Mouse (Mus musculus) B cell, adult 2 months (primary cell): ENCODE results near the gene Gabbr2.

Experiments used
- DNase-seq, 2 experiments: peaks; one replicate each; pipeline ENCODE4 v3.0.0; 2022

The Gabbr2 gene

DNA sequence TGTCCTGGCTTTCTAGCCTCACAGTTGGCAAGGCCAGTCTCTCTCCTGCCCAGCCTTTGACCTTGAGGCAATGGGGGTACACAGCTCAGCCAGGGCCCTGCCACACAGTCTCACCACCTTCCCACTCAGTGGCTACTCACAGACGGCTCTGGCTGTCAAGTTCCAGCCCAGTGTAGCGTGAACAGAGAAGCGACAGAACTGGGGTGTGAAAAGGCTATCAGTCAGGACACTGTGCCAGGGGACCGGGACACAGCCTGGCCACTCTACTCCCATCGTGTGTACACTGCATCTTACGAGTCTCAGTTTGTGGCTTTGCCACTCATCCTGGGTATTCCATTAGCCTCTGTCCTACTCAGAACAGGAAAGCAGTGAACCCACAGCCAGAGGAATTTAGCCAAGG lies 295.2 kb downstream of the Gabbr2 start:
- no peak for DNase-seq

DNA sequence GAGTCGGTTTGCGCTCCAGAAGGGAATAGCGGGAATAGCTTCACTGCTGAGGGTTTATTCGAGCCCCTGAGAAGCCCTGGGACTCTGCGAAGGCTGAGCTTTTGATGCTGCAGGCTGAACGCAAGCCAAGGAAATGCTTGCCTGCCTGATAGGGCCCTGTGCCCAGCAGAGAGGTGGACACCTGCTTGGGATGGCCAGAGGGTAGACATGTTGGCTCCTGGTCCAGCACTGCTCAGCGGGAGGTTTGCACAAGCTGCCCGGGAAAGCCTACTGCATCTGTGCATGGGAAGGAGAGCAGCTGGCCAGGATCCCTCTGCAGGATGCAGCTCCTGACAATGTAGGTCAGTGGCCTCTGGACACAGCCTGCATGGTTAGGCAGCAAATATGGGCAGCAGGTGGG lies 301.1 kb downstream of the Gabbr2 start:
- no peak for DNase-seq

DNA sequence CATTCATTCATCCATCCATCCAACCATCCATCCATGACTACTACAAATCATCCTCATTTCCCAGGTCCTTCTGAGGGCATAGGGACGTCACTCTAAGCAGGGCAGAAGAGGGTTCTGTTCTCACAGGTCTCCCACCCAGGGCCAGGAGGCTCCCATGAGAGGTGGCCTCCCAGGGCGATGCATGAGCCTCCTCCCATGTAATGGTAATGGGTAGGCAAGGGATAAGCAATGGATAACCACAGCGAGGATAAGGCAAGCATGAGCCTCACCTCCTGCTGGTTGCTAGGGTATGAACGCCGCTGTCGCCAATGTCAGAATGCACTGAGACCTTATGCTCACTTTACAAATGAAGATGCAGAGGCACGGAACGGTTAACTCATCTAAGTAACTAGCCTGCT lies 301.7 kb downstream of the Gabbr2 start:
- no peak for DNase-seq

DNA sequence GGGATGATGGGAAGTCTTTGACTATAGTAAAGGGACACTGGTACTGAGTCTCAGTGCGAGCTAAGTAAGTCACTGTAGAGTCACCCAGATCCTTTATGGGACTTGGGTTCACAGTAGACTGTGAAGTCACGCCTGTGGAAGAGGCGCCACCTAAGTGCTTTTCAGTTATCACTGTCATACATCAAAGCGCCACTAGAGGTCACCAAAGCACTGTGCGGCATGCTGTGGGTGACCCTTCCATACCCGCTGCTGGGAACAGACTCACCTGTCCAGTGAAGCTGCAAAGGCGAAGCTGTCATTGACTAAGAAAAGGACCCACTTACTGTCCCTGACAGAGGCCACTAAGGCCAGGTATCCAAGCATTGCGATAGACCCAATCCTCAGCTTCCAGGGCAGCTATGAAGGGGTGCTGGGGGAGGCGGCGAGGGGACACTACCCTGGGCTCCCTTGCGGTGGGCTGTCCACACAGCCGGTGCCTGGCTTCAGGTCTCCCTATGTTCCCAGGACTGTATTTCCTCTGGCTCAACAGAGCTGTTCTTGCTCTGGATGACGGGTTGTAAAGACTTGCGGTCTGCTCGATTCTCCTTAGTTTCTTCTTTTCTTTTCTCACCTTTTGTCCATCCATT lies 302.2 kb downstream of the Gabbr2 start:
- DNase-seq: peak; percentile 80 to 81

DNA sequence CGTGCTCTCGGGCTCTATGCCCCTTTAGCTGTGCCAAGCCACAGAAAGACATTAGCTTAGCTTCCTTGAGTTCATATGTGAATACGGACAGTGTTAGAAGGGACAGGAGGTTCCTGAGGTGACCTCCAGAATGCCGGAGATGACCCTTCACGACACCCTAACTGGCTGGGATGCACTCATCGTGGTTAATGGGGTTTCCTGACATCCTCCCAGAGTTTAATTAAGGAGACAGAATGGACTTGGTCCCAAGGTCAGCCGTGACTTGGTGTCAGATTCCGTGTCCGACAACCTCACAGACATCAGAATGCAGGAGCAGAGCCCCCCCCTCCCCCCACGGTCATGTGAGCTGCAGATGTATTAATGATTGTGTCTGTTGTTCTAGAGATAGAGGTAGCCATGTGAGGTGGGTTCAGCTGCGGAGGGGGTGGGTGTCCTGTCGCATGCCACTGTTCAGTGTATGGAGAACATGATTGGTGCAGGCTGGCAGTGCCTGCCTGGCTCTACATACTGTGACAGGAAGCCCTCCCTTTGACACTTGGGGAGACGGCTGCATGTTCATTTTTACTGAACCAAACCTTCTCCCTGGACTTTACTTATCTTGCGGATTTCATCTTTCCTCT lies 303.4 kb downstream of the Gabbr2 start:
- DNase-seq: no peak

DNA sequence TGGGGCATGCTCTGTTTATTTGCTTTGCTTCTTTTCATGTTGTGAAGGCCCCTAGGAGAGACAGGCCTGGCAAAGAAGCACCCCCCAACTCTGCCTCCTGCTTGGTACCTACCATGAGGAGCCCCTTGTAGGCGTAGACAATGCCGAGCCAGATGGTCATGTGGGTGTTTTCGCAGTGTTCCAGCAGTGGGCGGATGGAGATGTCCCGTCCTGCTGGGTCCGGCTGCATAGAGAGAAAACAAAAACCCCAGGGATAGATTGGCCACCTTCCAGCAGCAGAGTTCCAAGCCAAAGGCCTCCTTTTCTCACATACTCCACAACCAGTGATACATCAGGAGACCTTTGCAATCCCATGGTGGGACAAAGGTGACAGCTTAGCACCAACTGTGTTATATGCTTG lies 307.5 kb downstream of the Gabbr2 start:
- DNase-seq: no peak

DNA sequence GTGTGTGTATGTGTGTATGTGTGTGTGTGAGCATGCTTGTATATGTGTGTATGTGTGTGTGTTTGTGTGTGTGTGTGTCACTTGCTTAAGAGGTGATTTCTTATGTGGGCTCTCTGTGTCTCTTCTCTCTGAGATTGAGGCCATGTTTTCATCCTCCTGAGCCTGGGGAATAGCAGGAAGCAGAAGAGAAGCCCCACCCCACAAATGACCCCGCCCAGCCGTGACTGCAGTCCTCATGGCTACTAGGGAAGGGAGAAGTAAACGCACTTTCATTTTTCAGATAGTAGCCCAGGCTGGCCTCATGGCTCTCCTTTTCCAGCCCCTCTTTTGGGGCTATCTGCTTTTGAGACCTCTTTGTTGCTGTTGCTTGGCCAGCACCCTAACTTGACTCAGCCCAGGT lies 315.0 kb downstream of the Gabbr2 start:
- DNase-seq: no peak

DNA sequence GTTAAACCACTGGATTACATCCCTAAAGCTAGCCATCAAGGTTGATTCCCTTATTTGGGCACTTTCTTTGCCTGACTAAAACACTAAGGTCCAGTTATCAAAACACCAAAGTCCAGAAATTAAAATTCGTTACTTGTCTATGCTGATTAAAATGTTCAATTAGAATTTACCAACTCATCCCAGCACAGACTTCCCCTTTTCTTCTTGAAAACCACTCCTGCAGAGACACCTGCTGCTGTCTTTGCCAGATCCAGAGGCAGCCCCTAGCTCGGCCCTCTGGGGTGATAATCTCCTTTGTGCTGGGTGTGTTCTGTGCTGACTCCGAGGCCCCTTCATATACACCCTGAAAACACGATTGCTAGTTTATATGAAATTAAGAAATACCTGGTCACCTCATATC lies 315.7 kb downstream of the Gabbr2 start:
- DNase-seq: no peak

DNA sequence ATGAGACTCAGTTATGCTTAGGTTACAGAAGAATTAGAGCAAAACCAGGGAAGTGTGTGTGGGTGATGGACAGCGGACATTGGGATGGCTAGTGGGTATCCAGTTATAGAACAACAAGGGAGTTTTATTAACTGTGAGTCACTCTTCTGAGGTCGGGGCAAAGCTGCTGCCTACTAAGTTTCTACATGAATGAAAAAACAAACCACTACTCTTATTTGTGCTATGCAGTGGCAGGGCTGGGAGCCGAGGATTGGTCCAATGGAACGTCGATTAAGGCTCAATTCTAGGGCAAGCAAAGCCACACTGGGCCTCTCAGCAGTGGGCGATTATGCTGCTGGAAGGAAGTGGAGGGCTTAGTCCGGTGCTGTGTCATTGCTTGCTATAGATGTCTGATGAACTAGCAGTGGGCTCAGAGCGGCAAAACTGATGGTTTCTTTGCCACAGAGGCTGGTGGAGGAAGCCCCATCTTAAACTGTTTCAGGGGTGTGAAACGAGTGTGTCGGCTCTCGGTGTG lies 316.3 kb downstream of the Gabbr2 start:
- no peak for DNase-seq

DNA sequence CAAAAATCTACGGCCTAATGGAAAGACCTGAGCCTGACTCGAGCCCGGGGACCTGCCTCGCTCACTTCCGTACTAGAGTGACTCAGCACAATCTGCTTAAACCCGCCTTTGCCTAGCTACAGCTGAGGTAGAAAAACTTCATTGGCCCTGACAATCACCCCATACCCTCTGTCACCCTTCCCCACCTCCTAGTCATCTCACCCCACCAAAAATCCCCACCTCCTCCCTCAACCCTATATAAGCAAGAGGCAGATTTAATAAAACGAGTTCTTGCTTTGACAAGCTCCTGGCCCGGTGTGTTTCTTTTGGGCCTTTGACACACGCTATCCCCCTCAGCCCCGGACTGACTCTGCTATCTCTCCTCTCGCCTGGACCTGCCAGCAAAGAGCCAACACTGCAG lies 323.1 kb downstream of the Gabbr2 start:
- no peak for DNase-seq

DNA sequence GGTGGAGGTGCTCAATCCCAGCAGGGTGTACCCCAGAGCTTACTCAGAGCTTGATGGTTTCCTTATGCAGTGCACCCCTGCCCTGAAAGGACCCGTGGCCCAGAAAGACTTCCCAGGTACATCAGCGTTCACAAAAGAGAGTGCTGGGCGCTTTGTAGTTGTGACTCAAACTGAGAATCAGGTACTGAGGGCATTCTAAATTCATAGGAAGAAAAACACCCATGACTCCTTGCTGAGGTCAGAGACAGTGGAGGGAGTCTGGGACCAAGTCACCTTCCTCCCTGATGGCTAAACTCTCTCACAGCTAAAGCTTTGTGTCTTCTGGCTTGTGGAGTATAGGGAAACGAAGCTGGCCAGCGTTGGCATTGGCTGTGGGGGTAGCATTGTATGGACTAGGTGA lies 325.3 kb downstream of the Gabbr2 start:
- DNase-seq: no peak

DNA sequence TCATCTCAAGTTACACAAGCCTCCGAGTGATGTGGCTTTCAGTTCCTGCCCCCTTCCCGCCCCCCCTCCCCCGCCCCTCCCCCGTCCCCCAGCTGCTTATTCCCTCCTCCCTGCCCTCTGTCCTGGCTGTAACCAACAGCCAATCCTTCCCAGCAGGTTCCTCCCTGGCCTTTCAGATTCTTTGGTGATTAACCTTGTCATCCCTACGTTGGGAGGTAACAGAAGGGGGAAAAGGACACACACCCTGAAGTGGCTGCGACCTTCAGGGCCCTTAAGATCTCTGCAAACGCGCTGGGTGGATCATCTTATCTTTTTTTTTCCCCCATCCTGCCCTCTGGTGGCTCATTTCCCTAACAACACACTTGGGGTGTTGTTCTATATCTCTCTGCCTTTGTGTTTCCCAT lies 326.3 kb downstream of the Gabbr2 start:
- DNase-seq: peak; percentile 25 to 37

DNA sequence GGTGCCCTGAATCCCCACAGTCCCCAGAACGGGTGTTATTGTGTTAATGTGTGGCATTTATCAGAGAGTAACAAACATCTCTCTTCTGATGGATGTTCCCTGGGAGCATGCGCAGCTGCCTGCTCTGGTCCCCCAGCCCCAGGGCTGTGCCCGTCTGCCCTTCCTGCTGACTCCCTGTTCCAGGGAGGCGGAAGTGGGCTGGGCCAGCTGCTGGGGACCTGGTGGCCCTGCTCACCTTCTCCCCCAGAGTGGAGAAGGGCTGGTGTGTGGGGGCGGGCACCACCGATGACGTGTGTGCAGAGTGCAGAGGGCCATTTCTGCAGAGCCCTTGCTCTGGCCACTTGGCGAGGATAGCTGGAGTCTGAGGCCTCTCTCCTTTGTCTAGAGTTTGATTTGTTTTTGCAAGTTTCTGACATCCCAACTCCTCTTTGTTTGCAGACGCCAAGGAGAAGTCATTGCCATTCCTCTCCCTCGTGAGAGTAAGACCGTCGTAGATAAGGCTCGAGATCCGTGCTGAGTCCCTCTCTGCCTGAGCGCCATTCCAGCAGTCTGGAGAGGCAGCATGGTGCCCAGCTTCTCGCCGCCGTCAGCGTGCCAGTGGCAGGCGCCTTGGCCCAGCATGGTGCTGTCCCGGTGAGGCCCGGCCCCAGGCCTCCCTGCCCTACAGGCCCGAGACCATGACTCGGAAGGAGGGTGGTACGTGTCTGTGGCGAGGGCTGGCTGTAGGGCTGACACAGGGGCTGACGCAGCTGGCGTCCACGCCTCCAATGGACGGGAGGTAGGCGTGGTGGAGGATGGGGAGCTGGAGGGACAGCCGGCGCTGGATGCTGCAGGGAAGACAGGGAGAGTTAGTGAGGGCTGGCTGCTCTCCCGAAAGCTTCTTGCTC lies 327.3 kb downstream of the Gabbr2 start:
- DNase-seq: no peak

DNA sequence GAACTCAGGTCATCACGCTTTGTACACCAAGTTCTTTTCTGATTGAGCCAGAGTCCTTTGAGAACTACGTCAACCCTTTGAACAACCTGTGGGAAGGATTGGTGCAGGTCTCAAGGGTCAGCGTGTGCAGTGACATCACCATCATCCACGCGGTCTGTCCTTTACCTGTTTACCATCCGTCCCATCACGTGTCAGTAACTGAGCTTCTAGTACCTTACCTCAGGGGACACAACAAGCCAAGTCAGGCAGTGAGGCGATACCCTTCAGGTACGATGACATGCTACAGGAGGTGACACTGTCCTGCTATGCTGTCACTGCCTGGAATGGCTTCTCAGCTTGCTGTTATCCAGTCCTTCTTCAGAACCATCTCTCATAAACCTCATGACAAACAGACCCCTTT lies 330.2 kb downstream of the Gabbr2 start:
- DNase-seq: no peak

DNA sequence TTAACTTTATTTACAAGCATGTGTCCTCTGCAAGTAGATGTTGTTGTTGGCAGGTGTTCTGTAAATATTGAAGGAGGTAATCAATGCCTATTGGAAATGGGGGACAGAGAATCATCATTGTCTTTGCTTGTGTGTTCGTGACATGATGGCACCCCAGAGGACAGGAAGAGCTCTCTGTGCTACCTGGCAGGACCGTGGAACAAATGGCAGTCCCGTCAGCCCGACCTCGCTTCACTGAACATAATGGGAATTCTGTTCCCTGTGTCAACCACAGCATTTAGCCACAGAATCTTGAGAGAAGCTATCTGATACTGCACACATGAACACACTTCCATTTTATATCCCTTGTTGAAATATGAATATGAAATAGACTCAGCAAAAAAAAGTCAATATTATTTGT lies 332.7 kb downstream of the Gabbr2 start:
- no peak for DNase-seq

DNA sequence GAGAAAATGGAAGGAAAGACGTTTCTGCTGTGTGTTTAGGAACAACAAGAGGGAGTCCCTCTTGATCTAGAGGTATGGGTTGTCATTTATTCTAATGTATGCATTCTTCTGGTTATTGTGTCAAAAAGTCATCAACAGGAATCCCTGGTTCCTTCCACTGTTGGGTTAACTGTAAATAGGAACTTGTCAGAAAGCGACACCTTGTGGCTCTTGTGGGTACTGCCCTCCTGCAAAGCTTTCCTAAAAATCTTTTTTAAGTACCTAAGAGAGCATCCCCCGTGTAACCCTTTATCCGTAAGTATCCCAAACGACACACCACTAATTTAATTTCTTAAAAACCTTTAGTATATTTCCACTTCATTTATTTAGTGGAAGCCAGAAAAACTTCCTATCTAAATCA lies 334.6 kb downstream of the Gabbr2 start:
- peak; percentile 85 to 87 for DNase-seq

DNA sequence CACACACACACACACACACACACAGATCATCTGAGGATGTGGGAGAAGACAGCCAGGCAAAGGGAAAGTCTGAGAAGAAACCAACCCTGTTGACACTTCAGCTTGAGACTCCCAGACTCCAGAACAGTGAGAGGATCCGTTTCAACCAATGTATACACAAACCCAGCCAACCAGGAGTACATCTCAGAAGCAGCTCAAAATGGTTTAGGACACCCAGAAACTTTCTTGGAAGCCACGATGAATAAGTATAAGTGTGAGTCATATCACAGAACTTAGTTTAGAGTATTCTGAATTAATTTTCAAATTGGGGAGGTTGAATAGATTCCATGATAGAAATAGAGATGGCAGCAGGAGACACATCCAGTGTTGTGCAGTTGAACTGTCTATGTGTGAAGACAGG lies 335.7 kb downstream of the Gabbr2 start:
- no peak for DNase-seq

DNA sequence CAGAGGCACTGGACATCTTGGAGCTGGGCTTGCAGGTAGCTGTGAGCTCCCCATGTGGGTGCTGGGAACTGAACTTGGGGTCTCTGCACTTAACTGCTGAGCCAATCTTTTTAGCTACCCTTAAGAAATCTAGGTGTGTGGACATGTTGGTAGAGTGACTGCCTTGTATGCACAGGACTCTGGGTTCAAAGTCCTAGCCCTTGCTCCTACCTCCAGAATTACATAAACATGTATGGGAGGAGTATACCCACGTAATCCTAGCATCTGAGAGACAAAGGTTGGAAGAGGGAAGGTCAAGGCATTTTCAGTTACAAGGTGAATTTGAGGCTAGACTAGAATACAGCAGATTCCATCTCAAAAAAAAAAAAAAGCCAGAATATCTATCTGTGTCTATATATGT lies 336.4 kb downstream of the Gabbr2 start:
- no peak for DNase-seq

DNA sequence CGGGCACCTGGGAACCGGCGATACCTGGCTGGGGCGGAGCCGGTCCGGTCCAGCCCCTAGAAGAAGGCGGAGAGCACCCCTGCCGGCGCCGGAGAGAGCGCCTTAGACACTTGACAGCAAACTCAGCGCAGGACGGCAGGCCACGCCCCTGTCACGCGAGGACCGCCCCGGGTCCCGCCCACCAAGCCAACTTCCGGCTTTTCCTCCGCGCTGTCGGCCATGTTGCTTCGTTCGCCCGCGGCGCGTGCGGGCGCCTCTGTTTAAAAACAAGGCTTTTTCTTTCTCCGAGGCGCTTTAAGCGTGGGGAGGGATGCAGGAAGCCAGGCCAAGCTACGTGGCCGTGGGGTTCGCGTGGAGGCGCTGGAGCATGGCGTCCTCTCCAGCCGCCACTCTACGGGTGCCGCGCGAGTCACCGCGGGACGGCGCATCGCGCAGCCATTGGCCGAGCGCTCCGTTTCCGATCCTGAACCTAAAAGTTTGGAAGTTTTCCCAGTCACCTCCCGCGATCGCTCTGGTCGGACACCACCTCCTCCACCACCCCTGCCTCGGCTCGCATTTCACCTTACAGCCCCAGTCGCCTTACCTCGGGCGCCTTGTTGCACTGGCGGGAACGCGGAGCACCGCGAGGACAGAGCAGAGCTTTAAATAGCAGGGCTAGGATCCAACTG lies 341.5 kb downstream of the Gabbr2 start, which contains the start of gene Tbc1d2:
Gene Tbc1d2, minus strand, starts transcription at position 124 of the 668 bp plus-strand sequence.
- peak; percentile 99 for DNase-seq

DNA sequence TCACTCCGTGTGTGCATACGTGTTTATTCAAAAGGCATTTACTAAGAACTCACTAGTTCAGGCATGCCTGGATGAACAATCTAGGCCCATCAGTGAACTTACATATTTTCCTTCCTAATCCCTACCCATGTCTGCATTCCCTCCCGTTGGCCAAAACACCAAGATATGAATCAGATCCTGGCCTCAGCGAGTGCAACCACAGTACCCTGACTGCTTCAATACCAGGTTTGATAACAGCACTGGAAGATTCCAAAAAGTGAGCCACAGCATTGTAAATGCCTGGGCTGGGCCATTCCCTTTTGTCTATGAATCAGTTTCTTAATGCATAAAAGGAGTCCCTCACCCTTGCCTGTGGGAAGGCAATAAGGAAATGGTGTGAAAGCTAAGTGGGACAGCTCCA lies 342.5 kb downstream of the Gabbr2 start:
- no peak for DNase-seq

DNA sequence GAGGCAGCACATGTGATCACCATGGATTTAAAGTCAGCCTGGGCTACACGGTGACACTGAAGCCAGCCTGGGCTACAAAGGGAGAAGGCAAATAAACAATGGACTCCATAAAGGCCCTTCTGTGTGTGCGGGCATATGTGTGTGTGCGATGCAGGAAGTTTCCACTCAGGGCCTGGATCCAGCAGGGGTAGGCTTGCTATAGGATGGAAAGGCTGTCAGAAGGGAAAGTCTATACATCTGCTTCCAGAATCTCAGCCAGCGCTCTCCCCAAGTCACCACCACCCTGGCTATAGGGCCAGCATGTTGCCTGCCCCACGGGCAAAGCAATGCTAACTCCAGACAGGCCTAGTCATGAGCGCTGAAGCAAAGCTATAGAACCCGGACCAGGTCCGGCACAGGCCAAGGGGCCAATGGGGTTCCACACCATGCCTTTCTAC lies 348.0 kb downstream of the Gabbr2 start:
- no peak for DNase-seq

DNA sequence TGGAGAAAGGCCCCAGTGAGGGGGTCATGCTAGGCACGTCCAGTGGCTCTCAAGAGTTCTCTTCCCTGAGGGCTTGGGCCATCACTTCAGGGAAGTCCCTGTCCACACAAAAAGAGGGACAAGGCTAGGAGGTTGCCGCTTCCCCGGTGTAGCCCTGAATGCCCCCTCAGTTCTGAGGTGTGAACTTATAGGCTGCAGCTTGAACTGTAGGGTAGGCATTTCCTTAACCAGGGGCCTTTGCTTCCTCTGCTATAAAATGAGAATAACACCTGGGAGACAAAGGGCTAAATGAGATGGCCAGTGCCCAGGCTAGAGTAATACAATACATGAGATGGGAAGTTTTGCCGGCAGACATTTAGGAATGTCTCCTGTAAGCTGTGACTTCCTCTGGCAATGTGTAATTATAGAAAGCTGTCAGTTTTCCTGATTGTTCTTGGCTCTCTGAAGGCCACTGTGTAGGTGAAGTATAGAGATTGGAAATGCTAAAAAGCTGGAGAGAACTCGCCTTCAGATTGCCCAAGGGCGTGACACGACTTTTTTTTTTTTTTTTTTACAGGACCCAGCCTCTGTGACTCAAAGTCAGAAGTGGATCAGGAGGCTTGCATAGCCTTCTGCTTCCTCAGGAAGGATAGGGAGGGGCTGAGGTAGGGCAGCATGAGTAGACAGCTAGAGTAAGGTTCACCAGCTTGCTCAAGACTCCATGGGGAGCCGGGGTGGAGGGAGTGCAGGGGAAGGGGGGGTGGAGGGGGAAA lies 348.6 kb downstream of the Gabbr2 start:
- DNase-seq: no peak
